Mouse (Mus musculus) liver, embryonic 13.5 days (tissue): ENCODE data around the gene 1110059E24Rik. TPM values are rescaled to one million over a fixed set of nuclear protein-coding genes. Genes with fewer than 3 reads are reported as not detected.
"Not testable (repeated sequence)": the region's sequence is repeated elsewhere in the genome, so short reads cannot be mapped to it uniquely, and the experiment has no call there.

Experiments
- ATAC-seq: fragments of 200-750 bp; cut with Nextera tagmentation; 2 replicates; pipeline ENCODE4 v1.8.0; 2017; ENCODE audit warnings: low read depth, mild to moderate bottlenecking, moderate number of reproducible peaks, moderate library complexity
- DNase-seq: peaks from one replicate; pipeline ENCODE4 v3.0.0; 2022
- H3K27ac ChIP-seq: fragments of 300-500 bp; sonication (generic); 2 replicates; pipeline ENCODE4 v1.5.1; 2015; ENCODE audit warnings: moderate library complexity, mild to moderate bottlenecking, inconsistent platforms
- H3K27me3 ChIP-seq: fragments of 300-500 bp; sonication (generic); 2 replicates; pipeline ENCODE4 v1.6.1; 2015; ENCODE audit warnings: mild to moderate bottlenecking, inconsistent platforms
- H3K36me3 ChIP-seq: fragments of 300-500 bp; sonication (generic); 2 replicates; pipeline ENCODE4 v1.6.1; 2015; ENCODE audit warnings: mild to moderate bottlenecking, inconsistent platforms
- H3K4me1 ChIP-seq: fragments of 300-500 bp; sonication (generic); replicated peaks from 2 replicates; pipeline ENCODE4 v1.6.1; 2015; ENCODE audit warnings: inconsistent platforms
- H3K4me2 ChIP-seq: fragments of 300-500 bp; sonication (generic); 2 replicates; pipeline ENCODE4 v1.6.1; 2015; ENCODE audit warnings: inconsistent platforms, mild to moderate bottlenecking, moderate library complexity
- H3K4me3 ChIP-seq: fragments of 300-500 bp; sonication (generic); replicated peaks from 2 replicates; pipeline ENCODE4 v1.5.1; 2015; ENCODE audit warnings: mild to moderate bottlenecking, inconsistent platforms
- H3K9ac ChIP-seq: fragments of 300-500 bp; sonication (generic); 2 replicates; pipeline ENCODE4 v1.6.1; 2015; ENCODE audit warnings: mild to moderate bottlenecking, inconsistent platforms
- H3K9me3 ChIP-seq: fragments of 300-500 bp; sonication (generic); replicated peaks from 2 replicates; pipeline ENCODE4 v1.6.1; 2016; ENCODE audit warnings: inconsistent platforms
- WGBS: fragments of 180-500 bp; shearing (Covaris S2); methylation state at CpG from one replicate; pipeline ENCODE4 v1.1.7; 2015; ENCODE audit not compliant: insufficient replicate concordance; 5-methylcytosine and 5-hydroxymethylcytosine counted together
- polyA plus RNA-seq: library from polyadenylated mRNA; unstranded; fragments of >200 nt; fragmentation: Nextera tagmentation; extraction: Ambion mirVana; gene quantifications from 2 replicates; pipeline ENCODE4 v1.2.1, GENCODE M21; 2015

The 1110059E24Rik gene
- polyA plus RNA-seq, 1 experiment from 2014 or later, result 17.2 TPM

- 33% methylated on average over 6 of the region's 6 CpGs for WGBS
- no peak for DNase-seq
- no peaks in the 10 kb centered on the region for H3K27me3 ChIP-seq
These were observed 6.6 kb downstream of the 1110059E24Rik start for GRCm38 (mm10) chr19:21646142-21646541.

GRCm38 (mm10) chr19:21645301-21645700 is 7.5 kb downstream of the 1110059E24Rik start:
- Histone ChIP-seq H3K4me3 (no peak overlapping the region), H3K9ac (no peak overlapping the region), H3K9me3 (no peaks in the 10 kb centered on the region), H3K4me1 (peaks cover 23% of the 10 kb centered on the region), H3K27ac (no peak overlapping the region), H3K4me2 (no peak overlapping the region), H3K27me3 (no peaks in the 10 kb centered on the region), H3K36me3 (no peaks in the 10 kb centered on the region)
- ATAC-seq (no peak), DNase-seq (no peak)
- 71% methylated on average over 4 of the region's 4 CpGs for WGBS

More at GRCm38 (mm10) chr19:21646142-21646541, 6.6 kb downstream of the 1110059E24Rik start:
- H3K4me2 ChIP-seq, result no peak overlapping the region
- H3K36me3 ChIP-seq, result no peaks in the 10 kb centered on the region
- no peak overlapping the region for H3K9ac ChIP-seq
- peak; percentile 29; the same call in 1 of the 2 replicates for ATAC-seq
- H3K9me3 ChIP-seq, result no peaks in the 10 kb centered on the region
- peaks cover 26% of the 10 kb centered on the region for H3K4me1 ChIP-seq
- no peak overlapping the region for H3K27ac ChIP-seq
- H3K4me3 ChIP-seq, result no peak overlapping the region

GRCm38 (mm10) chr19:21643935-21644334 is 8.8 kb downstream of the 1110059E24Rik start:
- no peak for ATAC-seq
- Histone ChIP-seq H3K36me3 (no peaks in the 10 kb centered on the region), H3K4me3 (no peak overlapping the region), H3K9me3 (no peaks in the 10 kb centered on the region), H3K4me2 (no peak overlapping the region), H3K27me3 (no peaks in the 10 kb centered on the region), H3K9ac (no peak overlapping the region), H3K4me1 (peaks cover 21% of the 10 kb centered on the region), H3K27ac (no peak overlapping the region)
- DNase-seq, result no peak
- WGBS, result 55% methylated on average over 1 of the region's 1 CpGs

GRCm38 (mm10) chr19:21637672-21638071 is 15.1 kb downstream of the 1110059E24Rik start:
- Histone ChIP-seq H3K4me2 (no peak overlapping the region), H3K4me3 (no peak overlapping the region), H3K36me3 (no peaks in the 10 kb centered on the region), H3K9me3 (no peaks in the 10 kb centered on the region), H3K27me3 (no peaks in the 10 kb centered on the region), H3K9ac (no peak overlapping the region), H3K4me1 (no peaks in the 10 kb centered on the region), H3K27ac (no peak overlapping the region)
- DNase-seq (no peak), ATAC-seq (no peak)
- 69% methylated on average over 7 of the region's 7 CpGs for WGBS

- Histone ChIP-seq H3K4me1 (no peaks in the 10 kb centered on the region), H3K9me3 (no peaks in the 10 kb centered on the region), H3K36me3 (no peaks in the 10 kb centered on the region), H3K4me2 (no peak overlapping the region), H3K4me3 (no peak overlapping the region), H3K9ac (no peak overlapping the region), H3K27me3 (no peaks in the 10 kb centered on the region), H3K27ac (no peak overlapping the region)
- DNase-seq (no peak), ATAC-seq (no peak)
- WGBS, result 57% methylated on average over 3 of the region's 3 CpGs
These were observed 15.9 kb downstream of the 1110059E24Rik start for GRCm38 (mm10) chr19:21636907-21637306.

GRCm38 (mm10) chr19:21635406-21635805 is 17.4 kb downstream of the 1110059E24Rik start:
- H3K36me3 ChIP-seq, result no peaks in the 10 kb centered on the region
- no peak overlapping the region for H3K27ac ChIP-seq
- no peaks in the 10 kb centered on the region for H3K9me3 ChIP-seq
- 67% methylated on average over 2 of the region's 2 CpGs for WGBS
- H3K27me3 ChIP-seq, result no peaks in the 10 kb centered on the region
- H3K4me2 ChIP-seq, result no peak overlapping the region
- no peak for ATAC-seq
- DNase-seq, result no peak
- peaks cover 8% of the 10 kb centered on the region for H3K4me1 ChIP-seq
- H3K9ac ChIP-seq, result no peak overlapping the region
- H3K4me3 ChIP-seq, result no peak overlapping the region

GRCm38 (mm10) chr19:21630656-21631331 is 22.0 kb downstream of the 1110059E24Rik start:
- Histone ChIP-seq H3K4me1 (peaks cover 10% of the 10 kb centered on the region), H3K27ac (no peak overlapping the region), H3K4me3 (no peak overlapping the region), H3K36me3 (no peaks in the 10 kb centered on the region), H3K9ac (no peak overlapping the region), H3K4me2 (no peak overlapping the region), H3K9me3 (no peaks in the 10 kb centered on the region), H3K27me3 (no peaks in the 10 kb centered on the region)
- 35% methylated on average over 14 of the region's 14 CpGs for whole genome bisulfite sequencing
- ATAC-seq (no peak), DNase-seq (no peak)

- ATAC-seq (no peak), DNase-seq (no peak)
- WGBS, result 25% methylated on average over 1 of the region's 1 CpGs
- Histone ChIP-seq H3K4me1 (peaks cover 10% of the 10 kb centered on the region), H3K27ac (no peak overlapping the region), H3K36me3 (no peaks in the 10 kb centered on the region), H3K9me3 (no peaks in the 10 kb centered on the region), H3K9ac (no peak overlapping the region), H3K27me3 (no peaks in the 10 kb centered on the region), H3K4me3 (no peak overlapping the region), H3K4me2 (no peak overlapping the region)
These were observed 23.3 kb downstream of the 1110059E24Rik start for GRCm38 (mm10) chr19:21629501-21629900.

- no peak for ATAC-seq
- H3K27me3 ChIP-seq, result no peaks in the 10 kb centered on the region
- 82% methylated on average over 1 of the region's 1 CpGs for WGBS
- H3K36me3 ChIP-seq, result no peaks in the 10 kb centered on the region
- no peaks in the 10 kb centered on the region for H3K9me3 ChIP-seq
- no peak overlapping the region for H3K4me2 ChIP-seq
- H3K4me3 ChIP-seq, result no peak overlapping the region
- no peak overlapping the region for H3K9ac ChIP-seq
- H3K4me1 ChIP-seq, result peaks cover 10% of the 10 kb centered on the region
- no peak for DNase-seq
- H3K27ac ChIP-seq, result no peak overlapping the region
These were observed 23.7 kb downstream of the 1110059E24Rik start for GRCm38 (mm10) chr19:21629030-21629429.

- not testable (repeated sequence) for H3K4me3 ChIP-seq, ATAC-seq
These were observed 24.3 kb downstream of the 1110059E24Rik start for GRCm38 (mm10) chr19:21628440-21628839.

GRCm38 (mm10) chr19:21626271-21626988 is 26.3 kb downstream of the 1110059E24Rik start:
- DNase-seq, result no peak
- 59% methylated on average over 6 of the region's 6 CpGs for WGBS
- Histone ChIP-seq H3K4me1 (peaks cover 15% of the 10 kb centered on the region), H3K27ac (no peak overlapping the region), H3K36me3 (no peaks in the 10 kb centered on the region), H3K27me3 (no peaks in the 10 kb centered on the region), H3K9me3 (no peaks in the 10 kb centered on the region), H3K9ac (no peak overlapping the region), H3K4me3 (no peak overlapping the region), H3K4me2 (no peak overlapping the region)
- no peak for ATAC-seq

More at GRCm38 (mm10) chr19:21628440-21628839, 24.3 kb downstream of the 1110059E24Rik start:
- not testable (repeated sequence) for H3K9me3 ChIP-seq, H3K27me3 ChIP-seq, DNase-seq, H3K4me2 ChIP-seq, H3K27ac ChIP-seq, H3K9ac ChIP-seq, H3K36me3 ChIP-seq
- WGBS, result 55% methylated on average over 7 of the region's 11 CpGs
- peaks cover 14% of the 10 kb centered on the region for H3K4me1 ChIP-seq
